Mouse (Mus musculus) thymus, adult 2 months (tissue): ENCODE data around the gene Msi2. TPM values are rescaled to one million over a fixed set of nuclear protein-coding genes. Genes with fewer than 3 reads are reported as not detected.

Experiments used
- DNase-seq: peaks from one replicate; pipeline ENCODE4 v3.0.0; 2021
- H3K27ac ChIP-seq: fragments of 200-500 bp; 2 replicates; pipeline ENCODE4 v1.5.1; 2012; ENCODE audit warnings: low read length, control low read depth; ENCODE audit not compliant: control insufficient read depth, insufficient read depth
- H3K27me3 ChIP-seq: fragments of 200-500 bp; 2 replicates; pipeline ENCODE4 v1.6.1; 2012; ENCODE audit warnings: mild to moderate bottlenecking, low read length, moderate library complexity, mixed read lengths; ENCODE audit not compliant: control insufficient read depth, insufficient read depth
- H3K36me3 ChIP-seq: fragments of 200-500 bp; 2 replicates; pipeline ENCODE4 v1.6.1; 2012; ENCODE audit warnings: mild to moderate bottlenecking, low read length, moderate library complexity; ENCODE audit not compliant: control insufficient read depth, insufficient read depth
- H3K4me1 ChIP-seq: fragments of 200-500 bp; replicated peaks from 2 replicates; pipeline ENCODE4 v1.6.1; 2012; ENCODE audit warnings: low read length; ENCODE audit not compliant: control insufficient read depth, insufficient read depth
- H3K4me3 ChIP-seq: fragments of 200-500 bp; 2 replicates; pipeline ENCODE4 v1.5.1; 2012; ENCODE audit warnings: mild to moderate bottlenecking, low read length, control low read depth, moderate library complexity; ENCODE audit not compliant: control insufficient read depth, insufficient read depth
- CTCF ChIP-seq: fragments of 200-500 bp; IDR thresholded peaks from 2 replicates; pipeline ENCODE4 v1.5.1; 2012; ENCODE audit warnings: mild to moderate bottlenecking, control low read depth, low read length, moderate library complexity, borderline replicate concordance; ENCODE audit not compliant: control insufficient read depth, poor library complexity, insufficient read depth; ENCODE audit errors: extremely low read depth
- POLR2A ChIP-seq: fragments of 200-500 bp; IDR thresholded peaks from 2 replicates; pipeline ENCODE4 v1.6.1; 2012; ENCODE audit warnings: mild to moderate bottlenecking, low read length, control low read depth, moderate library complexity; ENCODE audit not compliant: control insufficient read depth, poor library complexity, insufficient read depth; ENCODE audit errors: extremely low read depth
- whole genome bisulfite sequencing: fragments of 180-500 bp; shearing (Covaris S2); methylation state at CpG from one replicate; pipeline ENCODE4 v1.1.7; 2018; 5-methylcytosine and 5-hydroxymethylcytosine counted together
- polyA plus RNA-seq: library from polyadenylated mRNA; depleted of rRNA; stranded (reverse); fragments of >200 nt; gene quantifications from 2 replicates; pipeline ENCODE4 v1.2.3, GENCODE M21; 2012

Msi2 gene
- polyA plus RNA-seq, 1 experiment: 51.3 TPM

- DNase-seq: no peak
- WGBS: 79% methylated on average over 3 of the region's 3 CpGs
- H3K4me3 ChIP-seq: no peak overlapping the region
- peaks cover 6% of the 10 kb centered on the region for H3K4me1 ChIP-seq
- H3K36me3 ChIP-seq: no peaks in the 10 kb centered on the region
- H3K27ac ChIP-seq: no peak overlapping the region
- no peak for TF ChIP-seq CTCF
- no peak for TF ChIP-seq POLR2A
- H3K27me3 ChIP-seq: no peaks in the 10 kb centered on the region
Measured at GRCm38 (mm10) chr11:88719601-88720000, 1.3 kb upstream of the Msi2 start.

GRCm38 (mm10) chr11:88718766-88719595 lies 668 bp upstream of the Msi2 start:
- no peaks in the 10 kb centered on the region for H3K36me3 ChIP-seq
- no peak for TF ChIP-seq CTCF
- TF ChIP-seq POLR2A: no peak
- no peaks in the 10 kb centered on the region for H3K27me3 ChIP-seq
- peak overlapping the region; percentile 61 for H3K4me3 ChIP-seq
- DNase-seq: no peak
- peaks cover 8% of the 10 kb centered on the region for H3K4me1 ChIP-seq
- WGBS: 10% methylated on average over 38 of the region's 38 CpGs
- H3K27ac ChIP-seq: no peak overlapping the region

GRCm38 (mm10) chr11:88717644-88718049 lies 666 bp downstream of the Msi2 start:
- TF ChIP-seq POLR2A (no peak), CTCF (no peak)
- peak; percentile 16 for DNase-seq
- no peaks in the 10 kb centered on the region for H3K27me3 ChIP-seq
- H3K27ac ChIP-seq: peak overlapping the region; percentile 78; the same call in 1 of the 2 replicates
- H3K36me3 ChIP-seq: peaks cover under 1% of the 10 kb centered on the region; the same call in 1 of the 2 replicates
- peaks cover 8% of the 10 kb centered on the region for H3K4me1 ChIP-seq
- WGBS: under 1% methylated on average over 38 of the region's 38 CpGs
- peak overlapping the region; percentile 94 for H3K4me3 ChIP-seq

- Histone ChIP-seq H3K4me3 (peak overlapping the region; percentile 94), H3K27me3 (no peaks in the 10 kb centered on the region), H3K27ac (peak overlapping the region; percentile 78; the same call in 1 of the 2 replicates), H3K4me1 (peaks cover 8% of the 10 kb centered on the region), H3K36me3 (peaks cover 5% of the 10 kb centered on the region)
- DNase-seq: peak; percentile 33
- 1% methylated on average over 19 of the region's 19 CpGs for WGBS
- TF ChIP-seq POLR2A: no peak
- TF ChIP-seq CTCF: no peak
Measured at GRCm38 (mm10) chr11:88717016-88717643, 1.2 kb downstream of the Msi2 start.

GRCm38 (mm10) chr11:88716061-88716994 lies 2.0 kb downstream of the Msi2 start:
- H3K36me3 ChIP-seq: peaks cover 13% of the 10 kb centered on the region
- H3K27me3 ChIP-seq: no peaks in the 10 kb centered on the region
- H3K4me1 ChIP-seq: peaks cover 8% of the 10 kb centered on the region
- 1% methylated on average over 23 of the region's 23 CpGs for WGBS
- peak; percentile 56 for DNase-seq
- TF ChIP-seq POLR2A: no peak
- no peak for TF ChIP-seq CTCF
- H3K27ac ChIP-seq: peak overlapping the region; percentile 69; the same call in 1 of the 2 replicates
- H3K4me3 ChIP-seq: peak overlapping the region; percentile 50

- WGBS: 69% methylated on average over 7 of the region's 7 CpGs
- peaks cover 8% of the 10 kb centered on the region for H3K4me1 ChIP-seq
- DNase-seq: no peak
- H3K27me3 ChIP-seq: no peaks in the 10 kb centered on the region
- no peak overlapping the region for H3K27ac ChIP-seq
- TF ChIP-seq POLR2A (no peak), CTCF (no peak)
- peaks cover 24% of the 10 kb centered on the region for H3K36me3 ChIP-seq
- no peak overlapping the region for H3K4me3 ChIP-seq
Measured at GRCm38 (mm10) chr11:88715299-88715698, 3.0 kb downstream of the Msi2 start.
